Mouse (Mus musculus): ENCODE data around the gene Map3k20.

Gene Map3k20

GRCm38 (mm10) chr2:72376946-72377345 is 91.5 kb downstream of the Map3k20 start:
- no peak for DNase-seq (ENCODE audit: low spot score in 2 of 2)

- DNase-seq (ENCODE audit: low spot score in 2 of 2): no peak
Measured at GRCm38 (mm10) chr2:72379425-72379824, 94.0 kb downstream of the Map3k20 start.

- DNase-seq (ENCODE audit: low spot score in 2 of 2): no peak
Measured at GRCm38 (mm10) chr2:72382662-72383061, 97.2 kb downstream of the Map3k20 start.

GRCm38 (mm10) chr2:72383321-72383720 is 97.9 kb downstream of the Map3k20 start:
- no peak for DNase-seq (ENCODE audit: low spot score in 2 of 2)

- no peak for DNase-seq (ENCODE audit: low spot score in 2 of 2)
Measured at GRCm38 (mm10) chr2:72389411-72389810, 104.0 kb downstream of the Map3k20 start.

GRCm38 (mm10) chr2:72389942-72390341 is 104.5 kb downstream of the Map3k20 start:
- peak; percentile 32 to 61 for DNase-seq (ENCODE audit: low spot score in 2 of 2)

- DNase-seq (ENCODE audit: low spot score in 2 of 2): no peak
Measured at GRCm38 (mm10) chr2:72390474-72390873, 105.0 kb downstream of the Map3k20 start.

- DNase-seq (ENCODE audit: low spot score in 2 of 2): no peak
Measured at GRCm38 (mm10) chr2:72391024-72391423, 105.6 kb downstream of the Map3k20 start.

GRCm38 (mm10) chr2:72391721-72392120 is 106.3 kb downstream of the Map3k20 start:
- no peak for DNase-seq (ENCODE audit: low spot score in 2 of 2)

- DNase-seq (ENCODE audit: low spot score in 2 of 2): no peak
Measured at GRCm38 (mm10) chr2:72392316-72392715, 106.9 kb downstream of the Map3k20 start.

- DNase-seq (ENCODE audit: low spot score in 2 of 2): no peak
Measured at GRCm38 (mm10) chr2:72396934-72397333, 111.5 kb downstream of the Map3k20 start.

GRCm38 (mm10) chr2:72398227-72398626 is 112.8 kb downstream of the Map3k20 start:
- no peak for DNase-seq (ENCODE audit: low spot score in 2 of 2)

- no peak for DNase-seq (ENCODE audit: low spot score in 2 of 2)
Measured at GRCm38 (mm10) chr2:72399469-72400195, 114.2 kb downstream of the Map3k20 start.

- DNase-seq (ENCODE audit: low spot score in 2 of 2): no peak
Measured at GRCm38 (mm10) chr2:72401290-72401689, 115.9 kb downstream of the Map3k20 start.

- no peak for DNase-seq (ENCODE audit: low spot score in 2 of 2)
Measured at GRCm38 (mm10) chr2:72405621-72406555, 120.5 kb downstream of the Map3k20 start.

GRCm38 (mm10) chr2:72406701-72407100 is 121.3 kb downstream of the Map3k20 start:
- DNase-seq (ENCODE audit: low spot score in 2 of 2): peak in 1 of 2 experiments; percentile 8

- DNase-seq (ENCODE audit: low spot score in 2 of 2): no peak
Measured at GRCm38 (mm10) chr2:72407341-72408092, 122.1 kb downstream of the Map3k20 start.

- DNase-seq (ENCODE audit: low spot score in 2 of 2): no peak
Measured at GRCm38 (mm10) chr2:72409968-72410367, 124.5 kb downstream of the Map3k20 start.

- DNase-seq (ENCODE audit: low spot score in 2 of 2): no peak
Measured at GRCm38 (mm10) chr2:72412266-72412665, 126.8 kb downstream of the Map3k20 start.

GRCm38 (mm10) chr2:72415416-72415815 is 130.0 kb downstream of the Map3k20 start:
- DNase-seq (ENCODE audit: low spot score in 2 of 2): no peak

- no peak for DNase-seq (ENCODE audit: low spot score in 2 of 2)
Measured at GRCm38 (mm10) chr2:72416095-72417080, 131.0 kb downstream of the Map3k20 start.

Data from natural killer cell, adult 2 months (primary cell).